In the genomic region with DNA sequence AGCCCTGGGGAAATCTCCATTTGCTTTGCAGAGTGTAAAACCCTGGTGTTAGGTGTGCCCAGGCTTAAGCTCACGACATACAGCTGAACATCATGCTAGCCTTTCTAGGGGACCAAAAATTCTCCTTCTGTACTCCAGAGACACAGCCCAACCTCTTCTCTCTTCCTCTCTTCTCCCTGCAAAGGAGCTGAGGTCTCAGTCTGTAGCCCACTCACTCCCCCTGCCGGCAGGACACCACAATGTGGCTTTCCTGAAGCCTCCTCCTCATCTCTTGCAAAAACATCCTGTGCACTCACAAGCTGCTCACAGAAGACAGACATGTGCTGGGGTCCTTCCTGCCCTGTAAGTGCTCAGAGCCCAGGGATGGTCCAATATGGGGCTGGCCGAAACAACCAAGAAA, we compare ENCODE assay signal across 8 mouse cellular contexts. TPM values are rescaled to one million over a fixed set of nuclear protein-coding genes. Genes with fewer than 3 reads are reported as not detected.
A peak's percentile ranks its signal among the peaks of the same experiment; 100 is the strongest.
DNase-seq lines count a peak whose midpoint lies in the region; ATAC-seq and TF ChIP-seq lines count a peak whose summit lies in the region.

No protein-coding gene starts in this region.

- H3K36me3 ChIP-seq in liver, postnatal 0 days (replicated peaks; ENCODE audit: insufficient read depth, low read length): peaks cover 48% of the 10 kb centered on the region

- H3K27me3 ChIP-seq in liver, postnatal 0 days (ENCODE audit: insufficient read depth, low read length): no peaks in the 10 kb centered on the region

- TF ChIP-seq CTCF in liver, postnatal 0 days (IDR thresholded peaks at IDR 0.05; ENCODE audit: low read depth): peak; percentile 84

- H3K9ac ChIP-seq in liver, postnatal 0 days (replicated peaks): no peak overlapping the region

- no peak overlapping the region for H3K4me2 ChIP-seq in liver, postnatal 0 days (ENCODE audit: low read depth, low read length)

- no peak overlapping the region for H3K27ac ChIP-seq in liver, postnatal 0 days (ENCODE audit: low read depth)

- no peak for ATAC-seq in liver, postnatal 0 days

- H3K9me3 ChIP-seq in liver, postnatal 0 days (ENCODE audit: low read length): no peaks in the 10 kb centered on the region

- peak; percentile 69 for DNase-seq in CD4-positive, CD25-positive, alpha-beta regulatory T cell, adult 2 months (ENCODE audit: low read depth, low spot score)
- peak; percentile 83 for DNase-seq in adrenal gland, postnatal 10 days
- DNase-seq in embryo, embryonic 11 days: peak; percentile 75
- peak; percentile 53 to 76 for DNase-seq in gastrocnemius, postnatal 4 days (ENCODE audit: low spot score in 2 of 2)
- DNase-seq in kidney, postnatal 25 days: peak; percentile 66 to 78
- peak; percentile 75 for DNase-seq in liver, postnatal 0 days
- DNase-seq in ovary, adult 18-20 months (ENCODE audit: low spot score): peak; percentile 27
- peak; percentile 27 to 70 for DNase-seq in thymus, postnatal 10 days (ENCODE audit: low spot score in 2 of 2)

- TF ChIP-seq EP300 in liver, postnatal 0 days (IDR thresholded peaks at IDR 0.05; ENCODE audit: low read depth): no peak

- no peak overlapping the region for H3K4me3 ChIP-seq in liver, postnatal 0 days (ENCODE audit: low read depth, low read length)

- 40% methylated on average over 3 of the region's 3 CpGs for WGBS in liver, postnatal 0 days (ENCODE audit: insufficient replicate concordance)

- H3K4me1 ChIP-seq in liver, postnatal 0 days (ENCODE audit: insufficient read depth): no peaks in the 10 kb centered on the region

RNA-seq across cellular contexts. Expression of gene Scube2, which starts 27.1 kb away (rescaled TPM):
- 1 to 10 TPM in 1 of 2 experiments, under 1 TPM in 1; 0.69 to 1.1 TPM for total RNA-seq in adrenal gland, postnatal 10 days (2021)
- 10 to 100 TPM; 16.1 to 19.3 TPM for total RNA-seq in gastrocnemius, postnatal 4 days (2021)
- 0.04 and 0.06 TPM in 2 replicates for polyA plus RNA-seq in liver, postnatal 0 days (2015; fragmentation: Nextera tagmentation; extraction: Ambion mirVana)

Comparison
In these comparisons a context has a peak if more than half of its experiments do, and no peak if none do; other contexts are left out.
1. DNase-seq: peak in every context shown above with its lines; median percentile 83 in adrenal gland, postnatal 10 days; 75 in embryo, embryonic 11 days; 75 in liver, postnatal 0 days; 72 in kidney, postnatal 25 days; 69 in CD4-positive, CD25-positive, alpha-beta regulatory T cell, adult 2 months; 64 in gastrocnemius, postnatal 4 days; 48 in thymus, postnatal 10 days; 27 in ovary, adult 18-20 months.
2. RNA of gene Scube2, which starts 27.1 kb away (total RNA-seq): 16.1 to 19.3 TPM in gastrocnemius, postnatal 4 days; 0.69 to 1.1 TPM in adrenal gland, postnatal 10 days; every median in the first group is over 4 times any median in the second.